Comparison of ENCODE assay signal across 8 mouse cellular contexts in genomic region chr1:161976255-161977182, GRCm38 (mm10). TPM values are rescaled to one million over a fixed set of nuclear protein-coding genes. Genes with fewer than 3 reads are reported as not detected.
A peak's percentile ranks its signal among the peaks of the same experiment; 100 is the strongest.
DNase-seq lines count a peak whose midpoint lies in the region; ATAC-seq and TF ChIP-seq lines count a peak whose summit lies in the region.

No protein-coding gene starts in this region.

- H3K27ac ChIP-seq in intestine, postnatal 0 days (ENCODE audit: low read depth, low read length) = no peak overlapping the region
- H3K27ac ChIP-seq in limb, embryonic 10.5 days = peak overlapping the region; percentile 93
- no peak overlapping the region for H3K27ac ChIP-seq in midbrain, embryonic 14.5 days (replicated peaks; ENCODE audit: low read depth, low read length)

- peak; percentile 83 for DNase-seq in urinary bladder, postnatal 14 days (ENCODE audit: low spot score)
- no peak for DNase-seq in urinary bladder, adult 2 months (ENCODE audit: low spot score)
- peak; percentile 79 for DNase-seq in embryo, embryonic 11.5 days (ENCODE audit: low read depth, low spot score)
- peak; percentile 35 to 67 for DNase-seq in gastrocnemius, postnatal 36 days
- peak; percentile 82 for DNase-seq in limb, embryonic 10.5 days (ENCODE audit: low spot score)
- DNase-seq in midbrain, embryonic 14.5 days = peak; percentile 93
- peak; percentile 68 for DNase-seq in spleen, adult 12 weeks (ENCODE audit: low spot score)

- H3K9me3 ChIP-seq in intestine, postnatal 0 days (ENCODE audit: control insufficient read depth) = no peaks in the 10 kb centered on the region
- no peaks in the 10 kb centered on the region for H3K9me3 ChIP-seq in limb, embryonic 10.5 days (replicated peaks)
- H3K9me3 ChIP-seq in midbrain, embryonic 14.5 days (ENCODE audit: control insufficient read depth, low read length) = no peaks in the 10 kb centered on the region

- peak; percentile 99 for TF ChIP-seq CTCF in intestine, postnatal 0 days (IDR thresholded peaks at IDR 0.05; ENCODE audit: low read depth)

- H3K36me3 ChIP-seq in intestine, postnatal 0 days (ENCODE audit: control insufficient read depth, insufficient read depth) = no peaks in the 10 kb centered on the region
- H3K36me3 ChIP-seq in limb, embryonic 10.5 days = peaks cover 5% of the 10 kb centered on the region
- no peaks in the 10 kb centered on the region for H3K36me3 ChIP-seq in midbrain, embryonic 14.5 days (ENCODE audit: control insufficient read depth, insufficient read depth, low read length)

- H3K4me3 ChIP-seq in intestine, postnatal 0 days (ENCODE audit: low read depth, low read length) = no peak overlapping the region
- no peak overlapping the region for H3K4me3 ChIP-seq in limb, embryonic 10.5 days
- no peak overlapping the region for H3K4me3 ChIP-seq in midbrain, embryonic 14.5 days (replicated peaks; ENCODE audit: low read depth, low read length)

- no peak overlapping the region for H3K9ac ChIP-seq in intestine, postnatal 0 days (ENCODE audit: low read depth, low read length)
- H3K9ac ChIP-seq in midbrain, embryonic 14.5 days (replicated peaks; ENCODE audit: low read length) = no peak overlapping the region

- WGBS in intestine, postnatal 0 days = 47% methylated on average over 16 of the region's 16 CpGs
- WGBS in limb, embryonic 10.5 days = 50% methylated on average over 16 of the region's 16 CpGs
- WGBS in midbrain, embryonic 14.5 days = 51% methylated on average over 16 of the region's 16 CpGs

- H3K4me2 ChIP-seq in intestine, postnatal 0 days (replicated peaks; ENCODE audit: low read depth) = no peak overlapping the region
- no peak overlapping the region for H3K4me2 ChIP-seq in midbrain, embryonic 14.5 days (ENCODE audit: low read length)

- H3K27me3 ChIP-seq in intestine, postnatal 0 days (replicated peaks; ENCODE audit: control insufficient read depth, insufficient read depth, low read length) = no peaks in the 10 kb centered on the region
- no peaks in the 10 kb centered on the region for H3K27me3 ChIP-seq in limb, embryonic 10.5 days (ENCODE audit: low read depth, poor library complexity, severe bottlenecking)
- H3K27me3 ChIP-seq in midbrain, embryonic 14.5 days (ENCODE audit: control insufficient read depth, insufficient read depth, low read length) = no peaks in the 10 kb centered on the region

- H3K4me1 ChIP-seq in intestine, postnatal 0 days (replicated peaks; ENCODE audit: control insufficient read depth, insufficient read depth, low read length) = no peaks in the 10 kb centered on the region
- H3K4me1 ChIP-seq in limb, embryonic 10.5 days = peaks cover 60% of the 10 kb centered on the region
- no peaks in the 10 kb centered on the region for H3K4me1 ChIP-seq in midbrain, embryonic 14.5 days (ENCODE audit: control insufficient read depth, insufficient read depth, low read length)

- ATAC-seq in intestine, postnatal 0 days = peak; percentile 80
- ATAC-seq in midbrain, embryonic 14.5 days (ENCODE audit: low FRiP score, low TSS enrichment) = peak; percentile 66; the same call in 1 of the 2 replicates

- intact Hi-C loops in gastrocnemius, postnatal 36 days (cut with DNase I) = no loop called here

RNA-seq across cellular contexts. Expression of gene 4930558K02Rik, which starts 2.9 kb away (rescaled TPM):
- 0.06 TPM in 1 of 2 replicates, not detected in the other for polyA plus RNA-seq in urinary bladder, adult 2 months (2012; rRNA removed)
- not detected for total RNA-seq in gastrocnemius, postnatal 36 days (2021)
- not detected in 2 replicates for polyA plus RNA-seq in intestine, postnatal 0 days (2015; fragmentation: Nextera tagmentation; extraction: Ambion mirVana)
- polyA plus RNA-seq in limb, embryonic 10.5 days (2016; fragmentation: Nextera tagmentation; extraction: Ambion mirVana) = not detected in 2 replicates
- polyA plus RNA-seq in midbrain, embryonic 14.5 days (2014; fragmentation: Nextera tagmentation; extraction: Ambion mirVana) = not detected in 2 replicates

RNA-seq across cellular contexts. Expression of gene Pigc, which starts 7.5 kb away (rescaled TPM):
- 23.2 and 26.1 TPM in 2 replicates for polyA plus RNA-seq in urinary bladder, adult 2 months (2012; rRNA removed)
- total RNA-seq in gastrocnemius, postnatal 36 days (2021) = 10 to 100 TPM; 15.0 TPM
- 35.0 and 36.6 TPM in 2 replicates for polyA plus RNA-seq in intestine, postnatal 0 days (2015; fragmentation: Nextera tagmentation; extraction: Ambion mirVana)
- polyA plus RNA-seq in limb, embryonic 10.5 days (2016; fragmentation: Nextera tagmentation; extraction: Ambion mirVana) = 31.4 and 39.9 TPM in 2 replicates
- polyA plus RNA-seq in midbrain, embryonic 14.5 days (2014; fragmentation: Nextera tagmentation; extraction: Ambion mirVana) = 32.2 and 36.0 TPM in 2 replicates
